Mouse (Mus musculus): ENCODE data around the gene Drosha. TPM values are rescaled to one million over a fixed set of nuclear protein-coding genes. Genes with fewer than 3 reads are reported as not detected.
"Not testable (repeated sequence)": the region's sequence is repeated elsewhere in the genome, so short reads cannot be mapped to it uniquely, and the experiment has no call there.

Drosha gene
- total and polyA plus RNA-seq, 2 experiments = 3.2 to 3.4 TPM

GRCm38 (mm10) chr15:12911082-12911481 lies 86.5 kb downstream of the Drosha start:
- H3K36me3 ChIP-seq (ENCODE audit: control insufficient read depth, insufficient read depth, low read length) = peaks cover 22% of the 10 kb centered on the region
- no peaks in the 10 kb centered on the region for H3K27me3 ChIP-seq (ENCODE audit: control insufficient read depth, insufficient read depth, low read length)
- H3K9ac ChIP-seq (ENCODE audit: low read depth, low read length) = no peak overlapping the region
- H3K79me2 ChIP-seq (ENCODE audit: control insufficient read depth, insufficient read depth, low read length) = no peaks in the 10 kb centered on the region
- H3K4me3 ChIP-seq (ENCODE audit: insufficient read depth, low read depth, low read length) = no peak overlapping the region
- no peak overlapping the region for H3K27ac ChIP-seq (replicated peaks; ENCODE audit: insufficient read depth, low read depth, low read length)
- TF ChIP-seq CTCF (IDR thresholded peaks at IDR 0.05; ENCODE audit: low read depth, low read length) = no peak
- no peak for TF ChIP-seq POLR2A (IDR thresholded peaks at IDR 0.05; ENCODE audit: extremely low read depth, insufficient read depth, low read length)
- no peaks in the 10 kb centered on the region for H3K4me1 ChIP-seq (ENCODE audit: control insufficient read depth, insufficient read depth, low read length)
- DNase-seq (ENCODE audit: extremely low read depth, low read depth, low spot score) = no peak
- 92% methylated on average over 7 of the region's 7 CpGs for WGBS

GRCm38 (mm10) chr15:12916314-12916815 lies 91.8 kb downstream of the Drosha start:
- Histone ChIP-seq H3K27me3 (ENCODE audit: control insufficient read depth, insufficient read depth, low read length) (no peaks in the 10 kb centered on the region), H3K27ac (replicated peaks; ENCODE audit: insufficient read depth, low read depth, low read length) (no peak overlapping the region), H3K4me1 (ENCODE audit: control insufficient read depth, insufficient read depth, low read length) (no peaks in the 10 kb centered on the region), H3K79me2 (ENCODE audit: control insufficient read depth, insufficient read depth, low read length) (no peaks in the 10 kb centered on the region), H3K4me3 (ENCODE audit: insufficient read depth, low read depth, low read length) (no peak overlapping the region), H3K36me3 (ENCODE audit: control insufficient read depth, insufficient read depth, low read length) (peaks cover 42% of the 10 kb centered on the region), H3K9ac (ENCODE audit: low read depth, low read length) (no peak overlapping the region)
- WGBS = 91% methylated on average over 10 of the region's 10 CpGs
- DNase-seq (ENCODE audit: extremely low read depth, low read depth, low spot score) = no peak
- TF ChIP-seq POLR2A (IDR thresholded peaks at IDR 0.05; ENCODE audit: extremely low read depth, insufficient read depth, low read length) (no peak), CTCF (IDR thresholded peaks at IDR 0.05; ENCODE audit: low read depth, low read length) (no peak)

- H3K4me3 ChIP-seq (ENCODE audit: insufficient read depth, low read depth, low read length); DNase-seq (ENCODE audit: extremely low read depth, low read depth, low spot score); H3K27me3 ChIP-seq (ENCODE audit: control insufficient read depth, insufficient read depth, low read length); H3K4me1 ChIP-seq (ENCODE audit: control insufficient read depth, insufficient read depth, low read length); H3K9ac ChIP-seq (ENCODE audit: low read depth, low read length); H3K27ac ChIP-seq (replicated peaks; ENCODE audit: insufficient read depth, low read depth, low read length); H3K79me2 ChIP-seq (ENCODE audit: control insufficient read depth, insufficient read depth, low read length): not testable (repeated sequence)
- H3K36me3 ChIP-seq (ENCODE audit: control insufficient read depth, insufficient read depth, low read length) = peaks cover 39% of the 10 kb centered on the region
- WGBS = 93% methylated on average over 11 of the region's 11 CpGs
Observed at GRCm38 (mm10) chr15:12919326-12919966, 94.8 kb downstream of the Drosha start.

GRCm38 (mm10) chr15:12919967-12920870 lies 95.6 kb downstream of the Drosha start:
- H3K27me3 ChIP-seq (ENCODE audit: control insufficient read depth, insufficient read depth, low read length) = no peaks in the 10 kb centered on the region
- no peaks in the 10 kb centered on the region for H3K4me1 ChIP-seq (ENCODE audit: control insufficient read depth, insufficient read depth, low read length)
- no peak overlapping the region for H3K9ac ChIP-seq (ENCODE audit: low read depth, low read length)
- WGBS = 95% methylated on average over 24 of the region's 24 CpGs
- no peaks in the 10 kb centered on the region for H3K79me2 ChIP-seq (ENCODE audit: control insufficient read depth, insufficient read depth, low read length)
- H3K36me3 ChIP-seq (ENCODE audit: control insufficient read depth, insufficient read depth, low read length) = peaks cover 40% of the 10 kb centered on the region
- TF ChIP-seq POLR2A (IDR thresholded peaks at IDR 0.05; ENCODE audit: extremely low read depth, insufficient read depth, low read length) (no peak), CTCF (IDR thresholded peaks at IDR 0.05; ENCODE audit: low read depth, low read length) (no peak)
- DNase-seq (ENCODE audit: extremely low read depth, low read depth, low spot score) = no peak
- no peak overlapping the region for H3K27ac ChIP-seq (replicated peaks; ENCODE audit: insufficient read depth, low read depth, low read length)
- H3K4me3 ChIP-seq (ENCODE audit: insufficient read depth, low read depth, low read length) = no peak overlapping the region

- DNase-seq (ENCODE audit: extremely low read depth, low read depth, low spot score) = no peak
- WGBS = 96% methylated on average over 6 of the region's 6 CpGs
- no peaks in the 10 kb centered on the region for H3K27me3 ChIP-seq (ENCODE audit: control insufficient read depth, insufficient read depth, low read length)
- H3K4me3 ChIP-seq (ENCODE audit: insufficient read depth, low read depth, low read length) = no peak overlapping the region
- H3K27ac ChIP-seq (replicated peaks; ENCODE audit: insufficient read depth, low read depth, low read length) = no peak overlapping the region
- H3K9ac ChIP-seq (ENCODE audit: low read depth, low read length) = no peak overlapping the region
- peaks cover 31% of the 10 kb centered on the region for H3K36me3 ChIP-seq (ENCODE audit: control insufficient read depth, insufficient read depth, low read length)
- TF ChIP-seq POLR2A (IDR thresholded peaks at IDR 0.05; ENCODE audit: extremely low read depth, insufficient read depth, low read length) (no peak), CTCF (IDR thresholded peaks at IDR 0.05; ENCODE audit: low read depth, low read length) (no peak)
- no peaks in the 10 kb centered on the region for H3K4me1 ChIP-seq (ENCODE audit: control insufficient read depth, insufficient read depth, low read length)
- no peaks in the 10 kb centered on the region for H3K79me2 ChIP-seq (ENCODE audit: control insufficient read depth, insufficient read depth, low read length)
Observed at GRCm38 (mm10) chr15:12921901-12922300, 97.3 kb downstream of the Drosha start.

Data from liver, adult 2 months (tissue).